Mouse (Mus musculus) erythroblast, adult 5-6 weeks (primary cell): ENCODE results near the gene Trappc5. TPM values are rescaled to one million over a fixed set of nuclear protein-coding genes. Genes with fewer than 3 reads are reported as not detected.

Experiments
- ATAC-seq: replicated peaks from 2 replicates; pipeline ENCODE4 v1.8.0; 2016; ENCODE audit warnings: moderate number of reproducible peaks, mild to moderate bottlenecking, moderate TSS enrichment, inconsistent platforms; ENCODE audit not compliant: poor library complexity, low FRiP score, severe bottlenecking
- total RNA-seq, 2 experiments: library from RNA; stranded (forward) in 1 of 2; stranded (reverse) in 1 of 2; fragments of 150-400 nt in 1 of 2; fragments of 200-764, 138-1000 nt in 1 of 2; gene quantifications; 2 replicates each; pipeline versions ENCODE4 v1.2.3 to v1.2.4; 2015 to 2017; ENCODE audit warnings: low replicate concordance in 2 of 2

Gene Trappc5
- total RNA-seq (2015; ENCODE audit: low replicate concordance) (1.9 and 3.5 TPM in 2 replicates), total RNA-seq (2017; ENCODE audit: low replicate concordance) (7.0 and 8.3 TPM in 2 replicates)

- ATAC-seq: peak; percentile 96
Observed at GRCm38 (mm10) chr8:3676131-3676992, at the start of gene Trappc5. Gene Trappc5 (plus strand): TSS chr8:3676299.

- ATAC-seq: no peak
Observed at GRCm38 (mm10) chr8:3626971-3627370, 49.1 kb upstream of the Trappc5 start.

- no peak for ATAC-seq
Observed at GRCm38 (mm10) chr8:3628014-3628413, 48.1 kb upstream of the Trappc5 start.

GRCm38 (mm10) chr8:3630647-3631477, 45.2 kb upstream of the Trappc5 start, which contains the start of gene Stxbp2:
Gene Stxbp2 (plus strand): TSS chr8:3630955.
- ATAC-seq: peak; percentile 97

- ATAC-seq: peak; percentile 13
Observed at GRCm38 (mm10) chr8:3631478-3631875, 44.6 kb upstream of the Trappc5 start.

- ATAC-seq: peak; percentile 81
Observed at GRCm38 (mm10) chr8:3645804-3646203, 30.3 kb upstream of the Trappc5 start.

GRCm38 (mm10) chr8:3646824-3647531, 29.1 kb upstream of the Trappc5 start:
- ATAC-seq: no peak

GRCm38 (mm10) chr8:3647561-3647960, 28.5 kb upstream of the Trappc5 start:
- no peak for ATAC-seq

- ATAC-seq: no peak
Observed at GRCm38 (mm10) chr8:3648268-3648667, 27.8 kb upstream of the Trappc5 start.

GRCm38 (mm10) chr8:3648990-3649389, 27.1 kb upstream of the Trappc5 start:
- no peak for ATAC-seq

- ATAC-seq: no peak
Observed at GRCm38 (mm10) chr8:3652845-3653244, 23.3 kb upstream of the Trappc5 start.

- ATAC-seq: no peak
Observed at GRCm38 (mm10) chr8:3654726-3655508, 21.2 kb upstream of the Trappc5 start.

- no peak for ATAC-seq
Observed at GRCm38 (mm10) chr8:3655526-3655925, 20.6 kb upstream of the Trappc5 start, which contains the start of gene Retn. Gene Retn (plus strand): TSS chr8:3655770.

- no peak for ATAC-seq
Observed at GRCm38 (mm10) chr8:3656725-3657381, 19.2 kb upstream of the Trappc5 start.

- ATAC-seq: no peak
Observed at GRCm38 (mm10) chr8:3660889-3661288, 15.2 kb upstream of the Trappc5 start.

- ATAC-seq: no peak
Observed at GRCm38 (mm10) chr8:3664405-3664804, 11.7 kb upstream of the Trappc5 start.

- no peak for ATAC-seq
Observed at GRCm38 (mm10) chr8:3665507-3665906, 10.6 kb upstream of the Trappc5 start, which contains the start of gene Mcemp1. Gene Mcemp1 (plus strand): TSS chr8:3665754.

- ATAC-seq: no peak
Observed at GRCm38 (mm10) chr8:3670388-3670787, 5.7 kb upstream of the Trappc5 start.
